Mouse (Mus musculus) bone marrow, adult 2 months (tissue): ENCODE results near the gene Sectm1a. TPM values are rescaled to one million over a fixed set of nuclear protein-coding genes. Genes with fewer than 3 reads are reported as not detected.
"Not testable (repeated sequence)": the region's sequence is repeated elsewhere in the genome, so short reads cannot be mapped to it uniquely, and the experiment has no call there.

Source experiments
- H3K27ac ChIP-seq: fragments of 200-500 bp; 2 replicates; pipeline ENCODE4 v1.5.1; 2012; ENCODE audit warnings: low read depth, mild to moderate bottlenecking, control low read depth, inconsistent platforms, low read length; ENCODE audit not compliant: control insufficient read depth, poor library complexity, insufficient read depth
- H3K4me1 ChIP-seq: fragments of 200-500 bp; 2 replicates; pipeline ENCODE4 v1.6.1; 2011; ENCODE audit warnings: low read length; ENCODE audit not compliant: control insufficient read depth, insufficient read depth
- H3K4me3 ChIP-seq: fragments of 200-500 bp; replicated peaks from 2 replicates; pipeline ENCODE3; 2011; ENCODE audit warnings: mild to moderate bottlenecking, low read depth, low read length, control low read depth; ENCODE audit not compliant: control insufficient read depth
- CTCF ChIP-seq: fragments of 200-500 bp; IDR thresholded peaks from 2 replicates; pipeline ENCODE4 v1.5.1; 2011; ENCODE audit warnings: low read length, control low read depth; ENCODE audit not compliant: control insufficient read depth, insufficient read depth
- POLR2A ChIP-seq: fragments of 200-500 bp; IDR thresholded peaks from 2 replicates; pipeline ENCODE4 v1.6.1; 2011; ENCODE audit warnings: low read depth, mild to moderate bottlenecking, control low read depth, low read length, borderline replicate concordance; ENCODE audit not compliant: control insufficient read depth
- WGBS: fragments of 180-500 bp; shearing (Covaris S2); methylation state at CpG from one replicate; pipeline ENCODE4 v1.1.7; 2018; 5-methylcytosine and 5-hydroxymethylcytosine counted together
- polyA plus RNA-seq: library from polyadenylated mRNA; stranded (reverse); fragments of >200 nt; gene quantifications from 2 replicates; pipeline ENCODE4 v1.2.4, GENCODE M21; 2011; ENCODE audit warnings: low replicate concordance; ENCODE audit not compliant: missing spikeins, insufficient read depth, insufficient read length

The Sectm1a gene
- polyA plus RNA-seq, 1 experiment, result not detected

DNA sequence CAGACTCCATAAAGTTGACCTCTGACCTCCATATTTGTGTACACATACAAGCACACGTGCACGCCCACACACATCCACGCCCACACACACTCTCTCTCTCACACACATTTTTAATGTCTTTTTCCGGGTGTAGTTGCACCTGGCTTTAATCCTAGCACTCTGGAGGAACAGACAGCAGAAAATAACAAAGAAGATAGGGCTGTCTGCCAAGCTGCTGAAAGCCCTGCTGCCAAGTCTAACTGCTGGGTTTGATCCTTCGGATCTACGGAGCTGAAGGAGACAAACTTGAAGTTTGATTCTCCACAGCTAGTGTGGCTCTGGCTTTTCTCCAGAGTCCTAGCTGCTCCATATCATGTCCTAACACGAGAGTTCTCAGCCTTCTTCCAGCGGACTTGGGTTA, 19.4 kb downstream of the Sectm1a start:
- TF ChIP-seq POLR2A, result no peak
- no peak for TF ChIP-seq CTCF
- Histone ChIP-seq H3K4me3 (no peak overlapping the region), H3K27ac (no peak overlapping the region), H3K4me1 (peaks cover 2% of the 10 kb centered on the region; the same call in 1 of the 2 replicates)
- 84% methylated on average over 8 of the region's 8 CpGs for WGBS

DNA sequence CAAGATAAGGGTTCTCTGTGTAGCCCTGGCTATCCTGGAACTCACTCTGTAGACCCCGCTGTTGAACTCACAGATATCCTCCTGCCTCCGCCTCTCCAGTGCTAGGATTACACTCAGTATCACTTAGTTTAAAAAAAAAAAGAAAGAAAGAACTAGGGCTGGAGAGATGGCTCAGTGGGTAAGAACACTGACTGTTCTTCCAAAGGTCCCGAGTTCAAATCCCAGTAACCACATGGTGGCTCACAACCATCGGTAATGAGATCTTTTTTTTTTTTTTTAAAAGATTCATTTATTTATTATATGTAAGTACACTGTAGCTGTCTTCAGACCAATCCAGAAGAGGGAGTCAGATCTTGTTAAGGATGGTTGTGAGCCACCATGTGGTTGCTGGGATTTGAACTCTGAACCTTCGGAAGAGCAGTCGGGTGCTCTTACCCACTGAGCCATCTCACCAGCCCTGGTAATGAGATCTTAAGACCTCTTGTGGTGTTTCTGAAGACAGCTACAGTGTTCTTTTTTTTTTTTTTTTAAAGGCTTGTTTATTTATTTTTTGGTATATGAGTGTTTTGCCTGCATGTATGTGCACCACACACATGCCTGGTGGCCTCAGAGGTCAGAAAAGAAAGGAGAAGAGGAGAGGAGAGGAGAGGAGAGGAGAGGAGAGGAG, 20.5 kb downstream of the Sectm1a start:
- H3K4me3 ChIP-seq, H3K4me1 ChIP-seq, H3K27ac ChIP-seq: not testable (repeated sequence)
- 85% methylated on average over 6 of the region's 6 CpGs for WGBS

DNA sequence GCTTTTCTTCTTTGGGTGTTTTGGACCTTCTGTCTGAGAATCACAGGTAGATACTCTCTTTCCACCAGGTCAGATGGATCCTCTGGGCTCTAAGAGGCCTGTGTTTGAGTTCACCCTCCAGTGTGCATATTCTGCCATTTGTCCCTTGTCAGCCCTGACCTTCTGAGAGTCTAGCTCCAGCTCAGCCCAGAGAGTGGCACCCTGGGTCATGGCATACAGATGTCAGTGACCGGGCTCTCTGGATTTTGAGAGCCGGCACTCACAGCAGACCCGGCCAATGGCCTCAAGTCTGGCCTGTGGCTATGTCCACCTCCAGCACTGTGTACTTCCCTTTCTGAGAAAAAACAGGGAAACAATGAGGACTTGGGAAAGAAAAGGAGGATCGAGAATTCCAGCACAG, 21.5 kb downstream of the Sectm1a start:
- H3K4me1 ChIP-seq, result peaks cover 2% of the 10 kb centered on the region; the same call in 1 of the 2 replicates
- no peak overlapping the region for H3K4me3 ChIP-seq
- 83% methylated on average over 4 of the region's 4 CpGs for WGBS
- H3K27ac ChIP-seq, result no peak overlapping the region
- TF ChIP-seq CTCF, result no peak
- no peak for TF ChIP-seq POLR2A

DNA sequence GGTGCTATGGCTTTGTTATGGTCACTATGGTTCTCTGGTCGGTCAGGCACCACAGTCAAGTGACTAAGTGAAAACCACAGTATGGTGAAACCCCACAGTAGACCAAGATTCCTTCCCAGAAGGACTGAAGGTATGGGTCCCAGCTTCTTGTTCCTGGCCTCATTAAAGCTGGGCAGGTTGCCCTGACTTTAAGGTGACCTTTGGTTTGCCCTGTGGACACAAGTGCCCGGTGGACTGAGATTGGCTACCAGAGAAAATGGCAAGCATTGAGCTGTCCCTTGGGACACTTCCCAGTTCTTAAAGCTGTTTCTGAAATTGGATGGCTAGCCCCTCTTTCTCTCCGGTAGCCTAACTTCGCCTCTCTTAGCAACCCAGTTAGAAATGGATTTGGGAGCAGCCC, 22.1 kb downstream of the Sectm1a start:
- Histone ChIP-seq H3K27ac (no peak overlapping the region), H3K4me1 (peaks cover 2% of the 10 kb centered on the region; the same call in 1 of the 2 replicates), H3K4me3 (no peak overlapping the region)
- 70% methylated on average over 4 of the region's 4 CpGs for WGBS
- TF ChIP-seq POLR2A, result no peak
- TF ChIP-seq CTCF, result no peak

DNA sequence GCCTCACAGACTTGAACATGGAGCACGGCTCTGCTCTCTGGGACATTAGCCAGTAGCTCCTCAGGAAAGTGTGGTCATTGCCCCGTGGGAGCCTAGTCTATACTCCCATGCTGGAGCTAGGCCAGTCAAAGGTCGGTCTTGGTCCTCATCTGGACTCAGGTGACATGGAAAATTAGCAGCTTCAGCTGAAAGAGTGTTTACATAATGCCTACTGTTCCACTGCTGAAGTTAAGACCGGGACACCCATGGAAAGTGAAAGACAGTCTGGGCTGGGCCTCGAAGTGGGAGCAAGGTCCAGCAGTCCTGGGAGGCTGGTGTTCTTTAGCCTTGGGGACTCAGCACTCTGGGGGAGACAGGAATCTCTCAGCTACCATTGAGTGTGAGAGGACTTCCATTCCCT, 22.9 kb downstream of the Sectm1a start:
- Histone ChIP-seq H3K4me3 (no peak overlapping the region), H3K4me1 (peaks cover 2% of the 10 kb centered on the region; the same call in 1 of the 2 replicates), H3K27ac (no peak overlapping the region)
- 73% methylated on average over 5 of the region's 5 CpGs for WGBS
- no peak for TF ChIP-seq POLR2A
- no peak for TF ChIP-seq CTCF

DNA sequence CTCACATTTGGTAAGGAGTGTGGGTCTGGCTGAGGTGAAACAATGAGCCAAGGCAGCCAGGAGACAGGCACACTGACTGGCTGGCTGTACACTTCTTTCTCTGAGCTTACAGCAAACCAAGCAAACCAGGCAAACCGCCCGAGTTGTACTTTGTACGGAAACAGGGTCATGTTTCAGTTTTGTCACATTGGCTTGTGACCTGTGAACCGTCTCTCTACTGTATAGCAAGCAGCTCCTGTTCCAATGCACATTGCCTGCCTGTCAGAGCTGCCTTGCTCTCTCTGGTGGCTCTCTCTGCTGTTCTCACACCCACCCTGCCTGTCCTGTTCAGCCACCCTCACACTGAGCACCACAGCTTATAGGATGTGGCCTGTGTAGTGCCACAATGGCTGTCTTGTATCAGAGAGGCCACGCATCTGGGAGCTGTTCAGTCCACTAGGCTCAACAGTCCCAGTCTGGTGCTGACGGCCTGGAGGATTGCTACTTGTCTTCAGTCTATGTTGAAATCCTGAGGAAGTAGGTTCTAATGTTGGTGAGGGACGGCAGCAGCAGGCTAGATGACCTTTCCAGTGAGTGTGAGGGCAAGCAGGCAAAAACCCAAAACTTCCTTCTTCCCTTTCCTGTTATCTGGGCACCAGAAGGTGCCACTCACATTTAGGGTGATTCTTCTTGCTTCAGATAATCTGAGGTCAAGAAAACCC, 24.3 kb downstream of the Sectm1a start:
- no peak overlapping the region for H3K27ac ChIP-seq
- TF ChIP-seq POLR2A (no peak), CTCF (no peak)
- 55% methylated on average over 7 of the region's 7 CpGs for WGBS
- H3K4me1 ChIP-seq, result peaks cover 2% of the 10 kb centered on the region; the same call in 1 of the 2 replicates
- no peak overlapping the region for H3K4me3 ChIP-seq

DNA sequence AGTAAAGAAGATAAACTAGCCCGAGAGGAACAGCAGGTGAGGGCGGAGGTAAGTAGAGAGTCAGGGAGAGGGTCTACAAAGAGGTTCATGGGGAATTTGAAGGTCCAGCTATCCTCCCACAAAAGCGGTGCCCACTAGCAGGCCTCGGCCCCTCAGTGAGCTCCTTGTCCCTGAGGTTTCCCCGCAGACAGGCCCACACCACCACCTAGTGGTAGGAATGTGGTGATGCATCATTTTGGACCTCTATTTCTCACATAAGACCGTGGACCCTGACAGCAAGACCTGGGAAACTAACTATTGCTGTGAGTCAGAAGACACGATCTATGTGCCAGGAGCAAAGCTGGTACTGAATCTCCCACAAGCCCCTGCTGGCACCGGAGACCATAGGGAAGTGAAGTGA, 27.5 kb downstream of the Sectm1a start:
- WGBS, result 20% methylated on average over 8 of the region's 8 CpGs
- H3K4me1 ChIP-seq, result peaks cover 2% of the 10 kb centered on the region; the same call in 1 of the 2 replicates
- TF ChIP-seq POLR2A (no peak), CTCF (peak; percentile 95)
- H3K4me3 ChIP-seq, result no peak overlapping the region
- H3K27ac ChIP-seq, result no peak overlapping the region

DNA sequence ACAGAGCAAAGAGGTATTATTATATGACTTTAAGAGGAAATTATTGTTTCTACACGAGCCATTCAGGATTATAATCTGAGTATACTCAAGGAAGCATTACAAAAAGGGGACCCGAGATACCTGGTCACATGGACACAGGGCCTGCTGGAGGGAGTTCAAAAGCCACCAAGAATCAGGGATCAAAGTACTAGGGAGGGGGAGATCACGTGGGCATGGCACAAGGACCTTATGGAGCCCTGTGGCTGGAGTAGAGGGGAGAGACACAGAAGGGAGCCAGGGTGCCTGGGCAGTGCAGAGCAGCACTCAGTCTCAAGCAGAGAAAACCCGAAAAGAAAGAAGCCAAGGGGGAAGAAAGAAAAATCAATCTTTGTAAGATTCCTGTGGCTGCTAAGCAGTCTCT, 28.6 kb downstream of the Sectm1a start:
- Histone ChIP-seq H3K4me1 (peaks cover 2% of the 10 kb centered on the region; the same call in 1 of the 2 replicates), H3K4me3 (no peak overlapping the region), H3K27ac (no peak overlapping the region)
- 71% methylated on average over 4 of the region's 4 CpGs for WGBS
- TF ChIP-seq POLR2A, result no peak
- no peak for TF ChIP-seq CTCF

DNA sequence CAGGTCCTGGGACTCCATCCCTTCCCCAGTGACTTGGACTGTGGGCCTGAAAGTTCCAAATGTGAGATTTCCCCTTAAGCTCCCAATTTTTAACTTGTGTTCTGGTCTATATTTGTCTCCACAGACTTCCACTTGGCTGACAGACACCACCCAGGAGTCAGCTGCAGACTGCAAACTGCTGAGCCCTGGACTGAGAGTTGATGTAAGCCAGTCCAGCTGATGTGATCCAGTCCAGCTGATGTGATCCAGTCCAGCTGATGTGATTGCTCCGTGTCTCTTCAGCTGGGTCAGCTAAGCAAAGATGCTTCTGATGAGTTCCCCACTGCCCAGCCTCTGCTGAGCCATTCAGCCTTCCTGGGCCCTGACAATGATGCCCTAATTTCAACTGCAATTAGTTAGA, 29.2 kb downstream of the Sectm1a start:
- H3K27ac ChIP-seq, result no peak overlapping the region
- H3K4me3 ChIP-seq, result no peak overlapping the region
- WGBS, result 79% methylated on average over 1 of the region's 1 CpGs
- TF ChIP-seq POLR2A, result no peak
- no peak for TF ChIP-seq CTCF
- peaks cover 2% of the 10 kb centered on the region; the same call in 1 of the 2 replicates for H3K4me1 ChIP-seq
